Mouse (Mus musculus): ENCODE results near the gene Cep170b. TPM values are rescaled to one million over a fixed set of nuclear protein-coding genes. Genes with fewer than 3 reads are reported as not detected.

The Cep170b gene
- polyA plus RNA-seq (2014; fragmentation: Illumina TruSeq; extraction: RNeasy Lipid Tissue Mini Kit (QIAGEN cat#74804); ENCODE audit: low read depth, low replicate concordance), result 23.2 TPM

DNA sequence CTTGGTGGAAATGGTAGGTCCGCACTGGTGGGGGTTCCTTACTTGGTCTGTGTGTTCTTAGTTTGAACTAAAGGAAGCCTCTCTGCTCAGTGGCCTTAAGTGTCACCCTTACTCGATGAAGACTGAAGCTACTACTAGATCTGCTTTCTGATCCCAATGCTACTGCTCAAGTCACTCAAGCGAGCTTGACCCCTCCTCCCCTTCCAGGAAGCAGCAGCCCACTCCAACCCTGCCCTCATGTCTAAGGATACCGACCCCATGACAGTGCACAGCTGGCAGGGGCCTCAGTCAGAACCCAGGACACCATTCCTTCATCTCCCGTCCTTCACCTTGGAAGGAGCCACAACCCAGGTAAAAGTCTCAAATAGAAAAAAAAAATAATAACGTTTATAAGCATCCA lies at the start of gene Cep170b:
Gene Cep170b (plus strand): TSS at position 240 of the 400 bp plus-strand sequence.

GRCm38 (mm10) chr12:112674132-112675011 lies 45.9 kb upstream of the Cep170b start, which contains the start of gene Akt1:
Akt1 (minus strand) TSS chr12:112674884.

GRCm38 (mm10) chr12:112678555-112679026 lies 41.7 kb upstream of the Cep170b start, which contains the start of gene Zbtb42:
Zbtb42 (plus strand) TSS chr12:112678828.

DNA sequence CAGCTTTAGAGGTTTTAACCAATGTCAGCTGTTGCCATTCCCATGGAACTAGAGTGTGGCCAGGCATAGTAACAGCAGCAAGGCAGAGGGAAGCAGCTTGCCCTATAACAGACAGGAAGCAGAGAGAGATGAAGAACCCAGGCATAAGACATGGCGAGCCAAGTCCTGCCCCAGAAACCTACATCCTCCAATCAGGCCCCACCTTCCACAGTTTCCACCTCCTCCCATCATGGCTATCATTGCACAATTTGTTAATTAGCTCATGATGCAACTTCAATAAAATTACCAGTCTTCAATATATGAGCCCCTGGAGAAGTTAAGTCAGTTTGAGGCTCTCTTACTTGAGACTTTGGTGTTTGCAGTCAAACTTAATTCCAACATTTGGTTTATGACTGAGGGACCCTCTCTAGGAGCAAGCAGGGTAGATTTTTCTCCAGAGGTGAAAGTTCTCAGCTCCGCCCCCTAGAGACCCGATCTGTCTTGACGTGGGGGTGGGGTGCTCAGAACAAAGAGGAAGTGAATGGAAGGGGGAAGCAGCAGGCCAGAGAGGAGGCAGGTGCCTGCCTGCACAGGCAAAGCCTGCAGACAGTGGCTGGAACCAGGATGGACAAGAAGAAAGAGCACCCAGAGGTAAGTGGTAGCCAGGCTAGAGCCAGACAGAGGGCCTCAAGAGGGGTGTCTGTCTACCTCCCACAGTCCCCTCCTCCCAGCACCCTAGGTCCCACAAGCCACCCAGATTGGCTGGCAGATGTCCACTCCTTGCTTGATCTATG lies 40.1 kb downstream of the Cep170b start, which contains the start of gene Pld4:
Gene Pld4 (plus strand): TSS at position 502 of the 773 bp plus-strand sequence.

Other genes with a start within 250 kb of the Cep170b start
- 0.16 TPM for gene A530016L24Rik, start 231.0 kb upstream of the Cep170b start, polyA plus RNA-seq (2014; fragmentation: Illumina TruSeq; extraction: RNeasy Lipid Tissue Mini Kit (QIAGEN cat#74804); ENCODE audit: low read depth, low replicate concordance)
- not detected for gene Tmem179, start 203.7 kb upstream of the Cep170b start, polyA plus RNA-seq (2014; fragmentation: Illumina TruSeq; extraction: RNeasy Lipid Tissue Mini Kit (QIAGEN cat#74804); ENCODE audit: low read depth, low replicate concordance)
- 2.2 TPM for gene Inf2, start 131.7 kb upstream of the Cep170b start, polyA plus RNA-seq (2014; fragmentation: Illumina TruSeq; extraction: RNeasy Lipid Tissue Mini Kit (QIAGEN cat#74804); ENCODE audit: low read depth, low replicate concordance)
- 0.41 TPM for gene Adssl1, start 100.4 kb upstream of the Cep170b start, polyA plus RNA-seq (2014; fragmentation: Illumina TruSeq; extraction: RNeasy Lipid Tissue Mini Kit (QIAGEN cat#74804); ENCODE audit: low read depth, low replicate concordance)
- 1.9 TPM for gene Siva1, start 75.8 kb upstream of the Cep170b start, polyA plus RNA-seq (2014; fragmentation: Illumina TruSeq; extraction: RNeasy Lipid Tissue Mini Kit (QIAGEN cat#74804); ENCODE audit: low read depth, low replicate concordance)
- gene Akt1, start 45.6 kb upstream of the Cep170b start, polyA plus RNA-seq (2014; fragmentation: Illumina TruSeq; extraction: RNeasy Lipid Tissue Mini Kit (QIAGEN cat#74804); ENCODE audit: low read depth, low replicate concordance), result 7.6 TPM
- gene Zbtb42, start 41.6 kb upstream of the Cep170b start, polyA plus RNA-seq (2014; fragmentation: Illumina TruSeq; extraction: RNeasy Lipid Tissue Mini Kit (QIAGEN cat#74804); ENCODE audit: low read depth, low replicate concordance), result 0.91 TPM
- gene Pld4, start 40.2 kb downstream of the Cep170b start, polyA plus RNA-seq (2014; fragmentation: Illumina TruSeq; extraction: RNeasy Lipid Tissue Mini Kit (QIAGEN cat#74804); ENCODE audit: low read depth, low replicate concordance), result 0.60 TPM
- 13.3 TPM for gene Ahnak2, start 82.2 kb downstream of the Cep170b start, polyA plus RNA-seq (2014; fragmentation: Illumina TruSeq; extraction: RNeasy Lipid Tissue Mini Kit (QIAGEN cat#74804); ENCODE audit: low read depth, low replicate concordance)
- 0.28 TPM for gene Clba1, start 88.5 kb downstream of the Cep170b start, polyA plus RNA-seq (2014; fragmentation: Illumina TruSeq; extraction: RNeasy Lipid Tissue Mini Kit (QIAGEN cat#74804); ENCODE audit: low read depth, low replicate concordance)
- 8.8 TPM for gene Cdca4, start 109.0 kb downstream of the Cep170b start, polyA plus RNA-seq (2014; fragmentation: Illumina TruSeq; extraction: RNeasy Lipid Tissue Mini Kit (QIAGEN cat#74804); ENCODE audit: low read depth, low replicate concordance)
- 0.66 TPM for gene Gpr132, start 147.8 kb downstream of the Cep170b start, polyA plus RNA-seq (2014; fragmentation: Illumina TruSeq; extraction: RNeasy Lipid Tissue Mini Kit (QIAGEN cat#74804); ENCODE audit: low read depth, low replicate concordance)
- 0.09 TPM for gene Jag2, start 209.3 kb downstream of the Cep170b start, polyA plus RNA-seq (2014; fragmentation: Illumina TruSeq; extraction: RNeasy Lipid Tissue Mini Kit (QIAGEN cat#74804); ENCODE audit: low read depth, low replicate concordance)
- not detected for gene Nudt14, start 221.7 kb downstream of the Cep170b start, polyA plus RNA-seq (2014; fragmentation: Illumina TruSeq; extraction: RNeasy Lipid Tissue Mini Kit (QIAGEN cat#74804); ENCODE audit: low read depth, low replicate concordance)